Mouse (Mus musculus): ENCODE data around the gene Col16a1. TPM values are rescaled to one million over a fixed set of nuclear protein-coding genes. Genes with fewer than 3 reads are reported as not detected.

Gene Col16a1
- total and polyA plus RNA-seq, 2 experiments = 1.9 to 2.0 TPM

GRCm38 (mm10) chr4:130128907-130129306, 81.3 kb downstream of the Col16a1 start:
- DNase-seq (ENCODE audit: extremely low read depth, low read depth, low spot score) = no peak
- Histone ChIP-seq H3K27me3 (ENCODE audit: control insufficient read depth, insufficient read depth, low read length) (no peaks in the 10 kb centered on the region), H3K9ac (ENCODE audit: low read depth, low read length) (no peak overlapping the region), H3K4me3 (ENCODE audit: insufficient read depth, low read depth, low read length) (no peak overlapping the region), H3K79me2 (ENCODE audit: control insufficient read depth, insufficient read depth, low read length) (no peaks in the 10 kb centered on the region), H3K36me3 (ENCODE audit: control insufficient read depth, insufficient read depth, low read length) (peaks cover 2% of the 10 kb centered on the region; the same call in 1 of the 2 replicates), H3K4me1 (ENCODE audit: control insufficient read depth, insufficient read depth, low read length) (no peaks in the 10 kb centered on the region), H3K27ac (replicated peaks; ENCODE audit: insufficient read depth, low read depth, low read length) (no peak overlapping the region)
- no peak for TF ChIP-seq POLR2A (IDR thresholded peaks at IDR 0.05; ENCODE audit: extremely low read depth, insufficient read depth, low read length)
- no peak for TF ChIP-seq CTCF (IDR thresholded peaks at IDR 0.05; ENCODE audit: low read depth, low read length)
- WGBS = 83% methylated on average over 5 of the region's 5 CpGs

- Histone ChIP-seq H3K9ac (ENCODE audit: low read depth, low read length) (no peak overlapping the region), H3K79me2 (ENCODE audit: control insufficient read depth, insufficient read depth, low read length) (no peaks in the 10 kb centered on the region), H3K4me3 (ENCODE audit: insufficient read depth, low read depth, low read length) (no peak overlapping the region), H3K36me3 (ENCODE audit: control insufficient read depth, insufficient read depth, low read length) (peaks cover 2% of the 10 kb centered on the region; the same call in 1 of the 2 replicates), H3K4me1 (ENCODE audit: control insufficient read depth, insufficient read depth, low read length) (no peaks in the 10 kb centered on the region), H3K27me3 (ENCODE audit: control insufficient read depth, insufficient read depth, low read length) (no peaks in the 10 kb centered on the region), H3K27ac (replicated peaks; ENCODE audit: insufficient read depth, low read depth, low read length) (no peak overlapping the region)
- 80% methylated on average over 10 of the region's 10 CpGs for WGBS
- TF ChIP-seq CTCF (IDR thresholded peaks at IDR 0.05; ENCODE audit: low read depth, low read length) (no peak), POLR2A (IDR thresholded peaks at IDR 0.05; ENCODE audit: extremely low read depth, insufficient read depth, low read length) (no peak)
- no peak for DNase-seq (ENCODE audit: extremely low read depth, low read depth, low spot score)
Observed at GRCm38 (mm10) chr4:130130082-130130481, 82.4 kb downstream of the Col16a1 start.

GRCm38 (mm10) chr4:130130641-130131350, 83.2 kb downstream of the Col16a1 start:
- DNase-seq (ENCODE audit: extremely low read depth, low read depth, low spot score) = no peak
- Histone ChIP-seq H3K27me3 (ENCODE audit: control insufficient read depth, insufficient read depth, low read length) (no peaks in the 10 kb centered on the region), H3K4me3 (ENCODE audit: insufficient read depth, low read depth, low read length) (no peak overlapping the region), H3K79me2 (ENCODE audit: control insufficient read depth, insufficient read depth, low read length) (no peaks in the 10 kb centered on the region), H3K36me3 (ENCODE audit: control insufficient read depth, insufficient read depth, low read length) (peaks cover 2% of the 10 kb centered on the region; the same call in 1 of the 2 replicates), H3K9ac (ENCODE audit: low read depth, low read length) (no peak overlapping the region), H3K4me1 (ENCODE audit: control insufficient read depth, insufficient read depth, low read length) (no peaks in the 10 kb centered on the region), H3K27ac (replicated peaks; ENCODE audit: insufficient read depth, low read depth, low read length) (no peak overlapping the region)
- no peak for TF ChIP-seq CTCF (IDR thresholded peaks at IDR 0.05; ENCODE audit: low read depth, low read length)
- no peak for TF ChIP-seq POLR2A (IDR thresholded peaks at IDR 0.05; ENCODE audit: extremely low read depth, insufficient read depth, low read length)
- 72% methylated on average over 13 of the region's 13 CpGs for WGBS

GRCm38 (mm10) chr4:130131448-130132105, 83.9 kb downstream of the Col16a1 start:
- no peaks in the 10 kb centered on the region for H3K27me3 ChIP-seq (ENCODE audit: control insufficient read depth, insufficient read depth, low read length)
- 92% methylated on average over 7 of the region's 7 CpGs for WGBS
- no peak overlapping the region for H3K27ac ChIP-seq (replicated peaks; ENCODE audit: insufficient read depth, low read depth, low read length)
- no peak for DNase-seq (ENCODE audit: extremely low read depth, low read depth, low spot score)
- no peaks in the 10 kb centered on the region for H3K4me1 ChIP-seq (ENCODE audit: control insufficient read depth, insufficient read depth, low read length)
- no peak overlapping the region for H3K4me3 ChIP-seq (ENCODE audit: insufficient read depth, low read depth, low read length)
- TF ChIP-seq POLR2A (IDR thresholded peaks at IDR 0.05; ENCODE audit: extremely low read depth, insufficient read depth, low read length) (no peak), CTCF (IDR thresholded peaks at IDR 0.05; ENCODE audit: low read depth, low read length) (no peak)
- H3K36me3 ChIP-seq (ENCODE audit: control insufficient read depth, insufficient read depth, low read length) = peaks cover 2% of the 10 kb centered on the region; the same call in 1 of the 2 replicates
- no peak overlapping the region for H3K9ac ChIP-seq (ENCODE audit: low read depth, low read length)
- H3K79me2 ChIP-seq (ENCODE audit: control insufficient read depth, insufficient read depth, low read length) = no peaks in the 10 kb centered on the region

GRCm38 (mm10) chr4:130133399-130133798, 85.8 kb downstream of the Col16a1 start:
- TF ChIP-seq POLR2A (IDR thresholded peaks at IDR 0.05; ENCODE audit: extremely low read depth, insufficient read depth, low read length) (no peak), CTCF (IDR thresholded peaks at IDR 0.05; ENCODE audit: low read depth, low read length) (no peak)
- Histone ChIP-seq H3K27me3 (ENCODE audit: control insufficient read depth, insufficient read depth, low read length) (no peaks in the 10 kb centered on the region), H3K4me1 (ENCODE audit: control insufficient read depth, insufficient read depth, low read length) (peaks cover 2% of the 10 kb centered on the region; the same call in 1 of the 2 replicates), H3K4me3 (ENCODE audit: insufficient read depth, low read depth, low read length) (no peak overlapping the region), H3K79me2 (ENCODE audit: control insufficient read depth, insufficient read depth, low read length) (no peaks in the 10 kb centered on the region), H3K9ac (ENCODE audit: low read depth, low read length) (no peak overlapping the region), H3K36me3 (ENCODE audit: control insufficient read depth, insufficient read depth, low read length) (no peaks in the 10 kb centered on the region), H3K27ac (replicated peaks; ENCODE audit: insufficient read depth, low read depth, low read length) (no peak overlapping the region)
- 76% methylated on average over 6 of the region's 6 CpGs for WGBS
- DNase-seq (ENCODE audit: extremely low read depth, low read depth, low spot score) = no peak

All from liver, adult 2 months (tissue).